Mouse (Mus musculus) G1E (cell line): Measurements from ENCODE around the gene Xrcc5. TPM values are rescaled to one million over a fixed set of nuclear protein-coding genes. Genes with fewer than 3 reads are reported as not detected.

ENCODE experiments used
- ATAC-seq: 2 replicates; pipeline ENCODE4 v1.8.0; 2016; ENCODE audit warnings: mild to moderate bottlenecking; ENCODE audit not compliant: insufficient number of reproducible peaks, poor library complexity, low FRiP score, severe bottlenecking; ENCODE audit errors: extremely low read depth
- DNase-seq: peaks from one replicate; pipeline ENCODE4 v3.0.0; 2012; ENCODE audit warnings: low spot score
- H3K27me3 ChIP-seq: 2 replicates; pipeline ENCODE4 v1.6.1; 2012; ENCODE audit warnings: mild to moderate bottlenecking, low read length, inconsistent platforms; ENCODE audit not compliant: insufficient read depth
- H3K36me3 ChIP-seq: replicated peaks from 2 replicates; pipeline ENCODE3; 2012; ENCODE audit warnings: mild to moderate bottlenecking, inconsistent platforms
- H3K4me1 ChIP-seq: 2 replicates; pipeline ENCODE4 v1.6.1; 2012; ENCODE audit warnings: low read depth, low read length, inconsistent platforms, mixed read lengths; ENCODE audit not compliant: insufficient read depth
- H3K4me3 ChIP-seq: 2 replicates; pipeline ENCODE4 v1.5.1; 2012; ENCODE audit warnings: low read depth, mild to moderate bottlenecking, inconsistent platforms, low read length, moderate library complexity, mixed read lengths
- H3K9me3 ChIP-seq: replicated peaks from 2 replicates; pipeline ENCODE4 v1.6.1; 2012; ENCODE audit warnings: inconsistent platforms
- CTCF ChIP-seq: IDR thresholded peaks from 2 replicates; pipeline ENCODE4 v1.5.1; 2012; ENCODE audit warnings: low read depth, low read length, inconsistent platforms, mixed read lengths
- GATA1 ChIP-seq: IDR thresholded peaks from 2 replicates; pipeline ENCODE4 v1.6.1; 2012; ENCODE audit warnings: borderline replicate concordance, low read length, inconsistent platforms, mixed read lengths
- GATA2 ChIP-seq: IDR thresholded peaks from 2 replicates; pipeline ENCODE4 v1.6.1; 2012; ENCODE audit warnings: low read depth, low read length, inconsistent platforms, borderline replicate concordance
- POLR2AphosphoS5 ChIP-seq: IDR thresholded peaks from 2 replicates; pipeline ENCODE4 v1.6.1; 2012; ENCODE audit warnings: low read depth, low read length, inconsistent platforms; ENCODE audit not compliant: insufficient replicate concordance
- TAL1 ChIP-seq: conservative IDR thresholded peaks from 2 replicates; pipeline ENCODE4 v1.6.1; 2012; ENCODE audit warnings: low read depth, low read length, inconsistent platforms, mixed read lengths
- polyA plus RNA-seq: library from polyadenylated mRNA; stranded (reverse); fragments of >175 nt; gene quantifications from 2 replicates; pipeline ENCODE4 v1.2.3, GENCODE M21; 2012
- total RNA-seq, 2 experiments: library from RNA; stranded (forward) in 1 of 2; stranded (reverse) in 1 of 2; fragments of 200-1000 nt in 1 of 2; fragments of >200 nt in 1 of 2; fragmentation: Nextera tagmentation in 1 of 2; gene quantifications; 2 replicates each; pipeline ENCODE4 v1.2.3; 2014 to 2017

The Xrcc5 gene
- total and polyA plus RNA-seq, 3 experiments = 3.4 to 89.5 (median 84.9) TPM

DNA sequence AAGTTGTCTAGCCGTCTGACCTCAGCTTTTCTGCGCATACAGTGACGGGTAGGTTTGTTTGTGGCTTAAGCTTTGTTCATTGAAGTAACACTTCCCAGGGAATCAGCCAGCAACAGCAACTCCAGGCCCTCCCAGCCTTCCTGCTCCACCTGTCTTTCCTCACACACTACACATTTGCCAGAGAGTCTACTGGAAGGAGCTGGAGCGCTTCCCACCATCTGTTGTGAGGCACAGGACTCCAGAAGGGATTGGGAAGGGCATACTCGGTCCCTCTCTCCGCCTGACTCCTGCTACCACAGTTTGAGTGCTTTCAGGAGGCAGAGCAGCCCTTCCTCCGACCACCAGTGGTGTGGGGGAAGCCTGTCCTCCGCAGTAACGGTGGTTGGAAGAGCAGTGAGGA, 93.4 kb downstream of the Xrcc5 start:
- H3K4me1 ChIP-seq = no peaks in the 10 kb centered on the region

DNA sequence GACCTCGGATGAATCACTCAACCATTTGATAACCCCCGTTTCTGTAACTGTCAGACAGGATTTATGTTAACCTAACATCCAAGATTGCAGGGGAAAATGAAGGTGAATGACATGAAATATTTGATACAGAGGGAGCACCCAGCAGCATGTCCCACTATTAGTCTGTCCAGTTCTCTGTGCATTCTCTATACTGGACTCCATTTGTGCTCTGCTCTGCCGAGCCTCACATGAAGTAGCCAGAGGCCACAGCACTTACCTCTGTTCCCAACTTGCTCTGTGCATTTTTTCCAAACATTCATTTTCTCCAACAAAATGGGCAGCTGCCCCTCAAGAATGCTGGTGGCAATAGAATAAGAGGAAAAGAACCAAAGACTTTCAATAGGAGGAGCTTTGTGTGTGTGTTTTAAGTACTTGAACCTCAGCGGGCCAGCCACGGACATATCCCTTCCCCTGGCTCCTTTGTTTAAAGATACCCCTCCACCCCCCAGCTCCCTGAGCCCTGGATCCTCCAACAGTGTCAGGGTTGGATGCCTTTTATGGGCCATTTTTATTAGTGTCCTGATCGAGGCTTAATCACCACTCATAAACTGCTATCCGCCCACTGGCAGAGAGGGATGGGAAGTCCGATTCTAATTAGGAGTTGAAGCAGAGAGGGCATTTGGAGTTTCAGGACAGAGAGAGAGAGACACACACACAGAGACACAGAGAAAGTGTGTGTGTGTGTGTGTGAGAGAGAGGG, 94.3 kb downstream of the Xrcc5 start:
- Histone ChIP-seq H3K36me3 (peaks cover 13% of the 10 kb centered on the region), H3K4me1 (no peaks in the 10 kb centered on the region), H3K9me3 (no peaks in the 10 kb centered on the region), H3K4me3 (no peak overlapping the region), H3K27me3 (peaks cover 3% of the 10 kb centered on the region; the same call in 1 of the 2 replicates)
- ATAC-seq (no peak), DNase-seq (no peak)
- TF ChIP-seq POLR2AphosphoS5 (no peak), TAL1 (no peak), GATA2 (no peak), GATA1 (no peak)

More for the DNA sequence above, 93.4 kb downstream of the Xrcc5 start:
- ATAC-seq = no peak
- TF ChIP-seq GATA2 (no peak), POLR2AphosphoS5 (no peak)
- no peak overlapping the region for H3K4me3 ChIP-seq
- H3K36me3 ChIP-seq = peaks cover 20% of the 10 kb centered on the region
- no peaks in the 10 kb centered on the region for H3K27me3 ChIP-seq
- DNase-seq = no peak
- H3K9me3 ChIP-seq = no peaks in the 10 kb centered on the region

DNA sequence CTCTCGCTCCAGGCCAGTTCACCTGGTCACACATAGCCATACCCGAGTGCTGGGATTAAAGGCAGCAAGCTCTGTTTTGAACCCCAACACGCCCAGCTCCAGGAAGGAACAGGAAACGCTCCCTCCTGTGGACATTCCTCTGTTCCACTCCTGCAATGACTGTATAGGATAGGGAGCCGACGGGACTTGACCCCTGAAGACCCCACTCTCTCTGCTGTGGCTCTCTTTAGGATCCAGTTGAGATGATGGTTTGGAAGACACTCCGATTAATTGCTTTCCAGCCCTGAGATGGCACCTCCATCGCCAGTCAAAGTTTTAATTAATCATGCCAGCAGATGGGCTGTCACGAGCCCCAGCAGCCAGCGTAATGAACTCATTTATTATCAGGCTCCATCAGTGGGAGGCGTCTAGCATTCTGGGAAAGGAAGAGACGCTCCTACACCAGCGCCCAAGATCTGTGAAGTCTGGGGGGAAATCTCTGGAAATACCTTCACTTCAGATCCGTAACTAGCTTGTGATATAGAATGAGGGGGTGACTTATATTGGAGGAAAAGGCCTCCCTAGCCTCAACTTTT, 99.4 kb downstream of the Xrcc5 start:
- DNase-seq (no peak), ATAC-seq (no peak)
- Histone ChIP-seq H3K4me1 (no peaks in the 10 kb centered on the region), H3K4me3 (no peak overlapping the region), H3K36me3 (no peaks in the 10 kb centered on the region), H3K27me3 (peaks cover 8% of the 10 kb centered on the region; the same call in 1 of the 2 replicates), H3K9me3 (no peaks in the 10 kb centered on the region)
- TF ChIP-seq TAL1 = no peak
- TF ChIP-seq CTCF = no peak
- no peak for TF ChIP-seq POLR2AphosphoS5
- TF ChIP-seq GATA2 = no peak
- TF ChIP-seq GATA1 = no peak

DNA sequence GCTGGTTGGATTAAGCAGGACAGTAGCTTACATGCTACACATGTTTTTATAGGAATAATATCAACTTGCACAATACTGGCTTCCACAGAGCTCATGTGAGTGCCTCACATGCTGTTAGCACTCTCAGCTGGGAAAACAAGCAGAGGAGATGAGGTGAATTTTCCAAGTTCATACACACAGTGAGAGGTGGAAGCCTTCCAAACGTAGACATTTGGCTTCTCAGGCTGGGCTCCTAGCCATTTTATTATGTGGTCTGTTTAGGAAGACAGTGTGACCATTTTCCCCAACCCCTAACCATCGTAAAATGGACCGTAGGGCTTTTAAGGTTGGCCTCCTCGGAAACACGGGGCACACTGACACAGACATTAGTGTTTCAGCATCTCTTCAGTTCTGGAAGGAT, 102.7 kb downstream of the Xrcc5 start:
- no peak for TF ChIP-seq TAL1
- no peak for TF ChIP-seq GATA1
- TF ChIP-seq CTCF = no peak
- TF ChIP-seq GATA2 = no peak
- no peak for TF ChIP-seq POLR2AphosphoS5
- no peak for ATAC-seq
- Histone ChIP-seq H3K9me3 (no peaks in the 10 kb centered on the region), H3K4me3 (no peak overlapping the region), H3K36me3 (no peaks in the 10 kb centered on the region), H3K27me3 (peaks cover 20% of the 10 kb centered on the region; the same call in 1 of the 2 replicates), H3K4me1 (no peaks in the 10 kb centered on the region)
- DNase-seq = no peak

DNA sequence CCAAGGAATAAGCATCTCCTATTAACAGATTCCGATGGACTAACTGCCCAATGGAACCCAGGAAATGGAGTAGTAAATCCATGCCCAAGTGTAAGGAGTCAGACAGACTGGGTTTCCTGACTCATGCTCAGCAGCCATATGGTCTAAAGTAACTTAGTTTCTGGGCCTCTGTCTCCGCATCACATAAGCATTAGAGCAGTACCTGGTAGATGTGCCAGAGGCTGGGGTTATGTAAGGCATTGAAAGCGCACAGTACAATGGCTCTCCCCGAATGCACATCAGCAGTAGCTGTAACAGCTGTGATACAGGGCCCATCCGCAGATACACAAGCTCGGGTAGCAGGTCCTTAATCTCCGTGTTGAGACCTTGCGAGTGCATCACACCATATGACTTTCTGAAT, 103.9 kb downstream of the Xrcc5 start:
- Histone ChIP-seq H3K27me3 (peaks cover 20% of the 10 kb centered on the region), H3K36me3 (no peaks in the 10 kb centered on the region), H3K4me1 (no peaks in the 10 kb centered on the region), H3K9me3 (no peaks in the 10 kb centered on the region), H3K4me3 (no peak overlapping the region)
- TF ChIP-seq GATA2 (no peak), TAL1 (no peak), POLR2AphosphoS5 (no peak), CTCF (no peak), GATA1 (no peak)
- DNase-seq (no peak), ATAC-seq (no peak)

DNA sequence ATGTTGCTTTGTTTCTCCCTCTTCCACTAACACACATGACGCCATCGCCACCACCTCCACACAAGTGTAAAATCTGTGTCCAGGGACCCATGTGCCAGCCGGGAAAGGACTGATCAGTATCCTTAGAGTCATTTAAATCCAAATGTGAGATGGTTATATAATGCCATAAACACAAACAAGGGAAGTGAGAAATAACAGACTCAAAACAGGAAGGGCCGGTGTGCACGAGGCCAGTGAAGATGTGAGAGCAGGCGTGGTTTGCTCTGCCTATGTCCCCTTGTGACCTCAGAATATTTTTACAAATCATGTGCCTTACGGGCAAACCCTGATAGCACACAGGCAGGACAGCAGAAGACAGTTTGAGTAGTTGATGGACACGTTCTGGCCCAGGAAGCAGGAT, 106.0 kb downstream of the Xrcc5 start:
- Histone ChIP-seq H3K4me3 (no peak overlapping the region), H3K27me3 (peaks cover 30% of the 10 kb centered on the region), H3K9me3 (no peaks in the 10 kb centered on the region), H3K4me1 (no peaks in the 10 kb centered on the region), H3K36me3 (no peaks in the 10 kb centered on the region)
- no peak for ATAC-seq
- DNase-seq = no peak
- TF ChIP-seq TAL1 (no peak), POLR2AphosphoS5 (no peak), GATA1 (no peak), GATA2 (no peak), CTCF (no peak)

DNA sequence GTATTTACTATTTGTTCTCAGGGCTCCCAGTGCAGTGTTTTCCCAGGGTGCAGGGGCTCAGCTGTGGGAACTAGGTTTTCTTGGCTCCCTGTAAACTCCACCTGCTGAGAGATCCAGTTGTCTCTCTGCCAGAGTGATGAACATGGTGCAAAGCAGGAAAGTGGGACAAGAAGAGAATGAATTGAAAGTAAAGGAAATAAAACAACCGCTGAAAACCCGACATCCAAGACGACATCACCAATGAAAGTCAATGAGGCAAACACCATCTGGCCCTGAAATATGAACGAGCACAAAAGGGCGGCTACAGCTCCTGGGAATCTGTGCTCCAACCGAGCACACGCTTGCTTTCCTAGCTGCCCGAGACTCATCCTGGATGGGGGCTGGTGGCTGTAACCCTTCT, 106.9 kb downstream of the Xrcc5 start:
- H3K9me3 ChIP-seq = no peaks in the 10 kb centered on the region
- ATAC-seq (no peak), DNase-seq (no peak)
- no peaks in the 10 kb centered on the region for H3K36me3 ChIP-seq
- no peaks in the 10 kb centered on the region for H3K4me1 ChIP-seq
- peaks cover 34% of the 10 kb centered on the region for H3K27me3 ChIP-seq
- H3K4me3 ChIP-seq = no peak overlapping the region
- TF ChIP-seq TAL1 = no peak
- TF ChIP-seq GATA1 = no peak
- no peak for TF ChIP-seq GATA2
- no peak for TF ChIP-seq CTCF
- no peak for TF ChIP-seq POLR2AphosphoS5
